Mouse (Mus musculus) thymus, adult 2 months (tissue): ENCODE measurements around the gene Cenpv. TPM values are rescaled to one million over a fixed set of nuclear protein-coding genes. Genes with fewer than 3 reads are reported as not detected.

Experiments used
- DNase-seq: peaks from one replicate; pipeline ENCODE4 v3.0.0; 2021
- H3K27ac ChIP-seq: fragments of 200-500 bp; 2 replicates; pipeline ENCODE4 v1.5.1; 2012; ENCODE audit warnings: low read length, control low read depth; ENCODE audit not compliant: control insufficient read depth, insufficient read depth
- H3K27me3 ChIP-seq: fragments of 200-500 bp; 2 replicates; pipeline ENCODE4 v1.6.1; 2012; ENCODE audit warnings: mild to moderate bottlenecking, low read length, moderate library complexity, mixed read lengths; ENCODE audit not compliant: control insufficient read depth, insufficient read depth
- H3K36me3 ChIP-seq: fragments of 200-500 bp; 2 replicates; pipeline ENCODE4 v1.6.1; 2012; ENCODE audit warnings: mild to moderate bottlenecking, low read length, moderate library complexity; ENCODE audit not compliant: control insufficient read depth, insufficient read depth
- H3K4me1 ChIP-seq: fragments of 200-500 bp; replicated peaks from 2 replicates; pipeline ENCODE4 v1.6.1; 2012; ENCODE audit warnings: low read length; ENCODE audit not compliant: control insufficient read depth, insufficient read depth
- H3K4me3 ChIP-seq: fragments of 200-500 bp; 2 replicates; pipeline ENCODE4 v1.5.1; 2012; ENCODE audit warnings: mild to moderate bottlenecking, low read length, control low read depth, moderate library complexity; ENCODE audit not compliant: control insufficient read depth, insufficient read depth
- CTCF ChIP-seq: fragments of 200-500 bp; IDR thresholded peaks from 2 replicates; pipeline ENCODE4 v1.5.1; 2012; ENCODE audit warnings: mild to moderate bottlenecking, control low read depth, low read length, moderate library complexity, borderline replicate concordance; ENCODE audit not compliant: control insufficient read depth, poor library complexity, insufficient read depth; ENCODE audit errors: extremely low read depth
- POLR2A ChIP-seq: fragments of 200-500 bp; IDR thresholded peaks from 2 replicates; pipeline ENCODE4 v1.6.1; 2012; ENCODE audit warnings: mild to moderate bottlenecking, low read length, control low read depth, moderate library complexity; ENCODE audit not compliant: control insufficient read depth, poor library complexity, insufficient read depth; ENCODE audit errors: extremely low read depth
- WGBS: fragments of 180-500 bp; shearing (Covaris S2); methylation state at CpG from one replicate; pipeline ENCODE4 v1.1.7; 2018; 5-methylcytosine and 5-hydroxymethylcytosine counted together
- polyA plus RNA-seq: library from polyadenylated mRNA; depleted of rRNA; stranded (reverse); fragments of >200 nt; gene quantifications from 2 replicates; pipeline ENCODE4 v1.2.3, GENCODE M21; 2012; rRNA removed

Cenpv gene
- 12.9 and 13.7 TPM in 2 replicates for polyA plus RNA-seq

GRCm38 (mm10) chr11:62539089-62539890 lies at the start of gene Cenpv:
Gene Cenpv (minus strand): TSS chr11:62539261.
- DNase-seq, result peak; percentile 76
- WGBS, result 8% methylated on average over 56 of the region's 57 CpGs
- Histone ChIP-seq H3K4me1 (peaks cover 10% of the 10 kb centered on the region), H3K4me3 (peak within 1 kb of the TSS; percentile 87), H3K36me3 (no peaks in the 10 kb centered on the region), H3K27me3 (peaks cover 13% of the 10 kb centered on the region; the same call in 1 of the 2 replicates), H3K27ac (no peak within 1 kb of the TSS)
- TF ChIP-seq CTCF (no peak), POLR2A (no peak)

GRCm38 (mm10) chr11:62587034-62587433 lies 48.0 kb upstream of the Cenpv start:
- no peak overlapping the region for H3K4me3 ChIP-seq
- no peak overlapping the region for H3K27ac ChIP-seq
- no peak for DNase-seq
- peaks cover 91% of the 10 kb centered on the region for H3K36me3 ChIP-seq
- no peaks in the 10 kb centered on the region for H3K27me3 ChIP-seq
- TF ChIP-seq CTCF (no peak), POLR2A (no peak)
- 80% methylated on average over 5 of the region's 5 CpGs for WGBS
- no peaks in the 10 kb centered on the region for H3K4me1 ChIP-seq

- Histone ChIP-seq H3K36me3 (peaks cover 84% of the 10 kb centered on the region), H3K27ac (no peak overlapping the region), H3K4me3 (no peak overlapping the region), H3K27me3 (no peaks in the 10 kb centered on the region), H3K4me1 (no peaks in the 10 kb centered on the region)
- TF ChIP-seq POLR2A (no peak), CTCF (no peak)
- no peak for DNase-seq
- 95% methylated on average over 9 of the region's 9 CpGs for WGBS
Observed at GRCm38 (mm10) chr11:62584671-62585206, 45.7 kb upstream of the Cenpv start.

- no peak overlapping the region for H3K4me3 ChIP-seq
- H3K27ac ChIP-seq, result no peak overlapping the region
- WGBS, result 96% methylated on average over 6 of the region's 6 CpGs
- peaks cover 81% of the 10 kb centered on the region for H3K36me3 ChIP-seq
- H3K27me3 ChIP-seq, result no peaks in the 10 kb centered on the region
- H3K4me1 ChIP-seq, result no peaks in the 10 kb centered on the region
- no peak for DNase-seq
- TF ChIP-seq POLR2A (no peak), CTCF (no peak)
Observed at GRCm38 (mm10) chr11:62583031-62583430, 44.0 kb upstream of the Cenpv start.

GRCm38 (mm10) chr11:62576530-62577152 lies 37.6 kb upstream of the Cenpv start:
- H3K4me1 ChIP-seq, result peaks cover 15% of the 10 kb centered on the region

GRCm38 (mm10) chr11:62575659-62576438 lies 36.8 kb upstream of the Cenpv start:
- 2% methylated on average over 27 of the region's 27 CpGs for WGBS
- Histone ChIP-seq H3K36me3 (peaks cover 21% of the 10 kb centered on the region), H3K4me3 (peak overlapping the region; percentile 74), H3K4me1 (peaks cover 15% of the 10 kb centered on the region), H3K27ac (peak overlapping the region; percentile 74), H3K27me3 (no peaks in the 10 kb centered on the region)
- 0 out of 2 replicates have a peak, but pooled peaks have one; percentile 22 for TF ChIP-seq POLR2A
- TF ChIP-seq CTCF, result no peak; the same call in 1 of the 2 replicates
- DNase-seq, result peak; percentile 48

More at GRCm38 (mm10) chr11:62576530-62577152, 37.6 kb upstream of the Cenpv start:
- peak; percentile 86 for DNase-seq
- Histone ChIP-seq H3K27ac (peak overlapping the region; percentile 74), H3K36me3 (peaks cover 26% of the 10 kb centered on the region), H3K4me3 (peak overlapping the region; percentile 74), H3K27me3 (no peaks in the 10 kb centered on the region)
- no peak for TF ChIP-seq CTCF
- TF ChIP-seq POLR2A, result no peak
- 7% methylated on average over 16 of the region's 16 CpGs for WGBS
